Mouse (Mus musculus) olfactory bulb, adult 2 months (tissue): ENCODE results near the gene Dab2ip. TPM values are rescaled to one million over a fixed set of nuclear protein-coding genes. Genes with fewer than 3 reads are reported as not detected.

Experiments
- H3K27ac ChIP-seq: fragments of 200-500 bp; 2 replicates; pipeline ENCODE4 v1.5.1; 2012; ENCODE audit warnings: low read depth, low read length; ENCODE audit not compliant: insufficient read depth
- H3K4me1 ChIP-seq: fragments of 200-500 bp; 2 replicates; pipeline ENCODE4 v1.6.1; 2012; ENCODE audit warnings: low read length; ENCODE audit not compliant: control insufficient read depth, insufficient read depth
- H3K4me3 ChIP-seq: fragments of 200-500 bp; 2 replicates; pipeline ENCODE4 v1.5.1; 2012; ENCODE audit warnings: mild to moderate bottlenecking, low read depth, low read length, moderate library complexity; ENCODE audit not compliant: insufficient read depth
- CTCF ChIP-seq: fragments of 200-500 bp; IDR thresholded peaks from 2 replicates; pipeline ENCODE4 v1.5.1; 2012; ENCODE audit warnings: low read depth, mild to moderate bottlenecking, low read length, moderate library complexity; ENCODE audit not compliant: insufficient read depth
- POLR2A ChIP-seq: fragments of 200-500 bp; IDR thresholded peaks from 2 replicates; pipeline ENCODE4 v1.6.1; 2012; ENCODE audit warnings: mild to moderate bottlenecking, low read depth, low read length, moderate library complexity; ENCODE audit not compliant: insufficient read depth
- WGBS: fragments of 180-500 bp; shearing (Covaris S2); methylation state at CpG from one replicate; pipeline ENCODE4 v1.1.7; 2018; 5-methylcytosine and 5-hydroxymethylcytosine counted together
- polyA plus RNA-seq: library from polyadenylated mRNA; stranded (reverse); fragments of >200 nt; gene quantifications from 2 replicates; pipeline ENCODE4 v1.2.4, GENCODE M21; 2012; ENCODE audit warnings: low replicate concordance; ENCODE audit not compliant: missing spikeins, insufficient read depth, insufficient read length

Dab2ip gene
- polyA plus RNA-seq, 1 experiment, result not detected

DNA sequence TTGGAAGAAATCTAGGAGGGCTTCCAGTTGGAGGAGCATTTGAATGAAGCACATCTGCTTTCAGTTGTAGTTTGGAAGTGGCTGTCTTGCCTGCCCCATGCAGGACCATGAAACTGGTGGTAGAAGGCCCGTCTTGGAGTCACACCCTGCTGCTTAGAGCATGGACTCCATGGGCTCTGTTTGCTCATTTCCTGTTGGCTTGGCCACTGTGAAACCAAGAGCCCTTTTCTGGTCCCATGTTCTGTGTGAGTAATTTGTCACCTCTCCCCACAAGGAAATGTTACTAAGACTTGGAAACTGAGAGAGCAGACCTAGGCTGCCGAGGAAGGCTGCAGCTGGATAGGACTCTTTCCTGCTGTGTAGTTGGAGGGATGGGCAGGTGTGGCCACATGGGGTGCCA lies 131.8 kb downstream of the Dab2ip start:
- TF ChIP-seq CTCF (no peak), POLR2A (no peak)
- H3K4me3 ChIP-seq, result no peak overlapping the region
- no peak overlapping the region for H3K27ac ChIP-seq
- peaks cover 47% of the 10 kb centered on the region for H3K4me1 ChIP-seq
- WGBS, result 89% methylated on average over 2 of the region's 2 CpGs

DNA sequence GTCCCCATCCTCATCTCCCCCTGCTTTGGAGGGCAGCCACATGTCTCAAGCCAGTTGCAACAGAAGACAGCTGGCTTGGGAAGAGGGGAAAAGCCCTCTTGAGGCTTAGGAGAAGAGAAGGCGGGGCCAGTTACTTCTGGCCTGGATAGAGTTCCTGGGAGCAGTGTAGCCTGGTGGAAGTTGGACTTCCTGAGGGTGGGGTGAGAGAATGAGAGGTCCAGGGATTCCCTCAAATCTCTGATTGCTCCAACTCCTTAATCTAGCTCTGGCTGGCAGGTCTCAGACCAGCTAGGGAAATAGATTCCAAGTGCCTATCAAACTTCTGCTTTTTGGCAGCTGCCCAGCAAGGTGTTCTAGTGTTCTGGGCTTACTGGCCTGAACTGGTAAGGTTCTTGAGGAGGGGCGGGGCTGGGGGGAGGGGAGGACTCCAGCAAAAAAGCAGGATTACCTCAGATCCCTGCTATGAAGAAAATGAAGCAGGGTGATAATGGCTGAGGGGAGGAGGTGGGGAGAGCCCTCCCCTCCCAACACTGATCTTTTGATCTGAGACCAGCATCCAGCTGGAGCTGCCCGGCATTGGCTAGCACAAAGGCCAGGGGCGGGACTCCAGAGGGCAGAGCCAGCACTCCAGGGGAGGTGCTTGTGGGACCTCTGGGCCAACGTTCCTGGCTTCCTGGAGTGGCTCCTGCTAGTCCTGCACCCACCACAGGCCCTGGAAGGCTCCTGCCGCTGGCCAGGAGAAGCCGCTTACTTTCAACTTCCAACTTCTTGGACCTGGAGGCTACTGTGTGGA lies 133.4 kb downstream of the Dab2ip start:
- WGBS, result 54% methylated on average over 7 of the region's 7 CpGs
- no peak overlapping the region for H3K4me3 ChIP-seq
- peaks cover 43% of the 10 kb centered on the region for H3K4me1 ChIP-seq
- TF ChIP-seq POLR2A, result no peak
- no peak for TF ChIP-seq CTCF
- H3K27ac ChIP-seq, result no peak overlapping the region

DNA sequence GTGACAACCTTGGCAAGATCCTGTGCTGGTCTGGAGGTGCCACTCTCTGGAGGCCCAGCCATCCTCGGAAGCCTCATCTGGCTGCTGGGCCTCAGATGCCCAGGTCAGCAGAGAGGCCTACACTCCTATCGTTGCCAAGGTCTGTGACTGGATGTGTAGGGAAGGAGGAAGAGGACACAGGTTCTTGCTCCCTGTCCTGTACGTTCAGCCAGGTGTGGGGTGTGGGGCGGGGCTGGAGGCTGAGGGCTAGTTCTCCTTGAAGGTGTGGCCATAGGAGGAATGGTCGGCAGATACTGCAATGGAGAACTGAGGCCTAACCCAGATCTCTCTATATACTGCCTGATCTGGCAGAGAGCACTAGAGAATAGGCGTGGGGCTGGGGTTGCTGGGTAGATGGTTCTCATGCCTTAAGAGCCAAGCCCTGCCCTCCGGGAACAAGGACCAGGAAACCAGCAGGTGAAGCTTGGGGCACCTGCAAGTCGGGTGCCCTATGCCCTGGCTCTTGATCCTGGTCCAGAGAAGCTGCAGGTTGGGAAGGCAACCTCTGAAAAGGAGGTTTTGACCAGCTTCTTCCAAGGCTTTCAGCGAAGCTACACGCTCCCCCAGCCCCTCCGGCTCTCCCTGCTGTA lies 134.3 kb downstream of the Dab2ip start:
- Histone ChIP-seq H3K27ac (no peak overlapping the region), H3K4me1 (peaks cover 39% of the 10 kb centered on the region), H3K4me3 (no peak overlapping the region)
- WGBS, result 88% methylated on average over 11 of the region's 11 CpGs
- TF ChIP-seq POLR2A (no peak), CTCF (no peak)

DNA sequence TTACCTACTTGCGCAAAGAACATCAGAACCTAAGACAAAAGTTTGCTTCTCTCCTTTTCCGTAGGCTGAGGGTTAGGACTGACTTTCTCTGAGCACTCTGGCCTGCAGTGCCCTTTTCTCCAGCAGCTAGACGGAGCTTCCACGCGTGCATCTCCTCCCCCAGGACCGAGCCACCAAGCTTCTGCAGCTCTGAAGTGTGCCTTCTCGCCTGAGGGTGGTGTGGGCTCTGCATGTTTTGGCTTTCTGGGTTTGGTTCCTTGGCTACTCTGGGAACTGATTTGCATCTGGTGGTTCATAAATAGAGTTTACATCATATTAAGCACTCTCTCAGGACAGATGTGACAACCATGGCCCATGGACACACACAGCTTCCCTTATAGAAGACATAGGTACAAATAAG lies 135.0 kb downstream of the Dab2ip start:
- peaks cover 39% of the 10 kb centered on the region for H3K4me1 ChIP-seq
- TF ChIP-seq CTCF (no peak), POLR2A (no peak)
- H3K4me3 ChIP-seq, result no peak overlapping the region
- WGBS, result 80% methylated on average over 7 of the region's 7 CpGs
- no peak overlapping the region for H3K27ac ChIP-seq

DNA sequence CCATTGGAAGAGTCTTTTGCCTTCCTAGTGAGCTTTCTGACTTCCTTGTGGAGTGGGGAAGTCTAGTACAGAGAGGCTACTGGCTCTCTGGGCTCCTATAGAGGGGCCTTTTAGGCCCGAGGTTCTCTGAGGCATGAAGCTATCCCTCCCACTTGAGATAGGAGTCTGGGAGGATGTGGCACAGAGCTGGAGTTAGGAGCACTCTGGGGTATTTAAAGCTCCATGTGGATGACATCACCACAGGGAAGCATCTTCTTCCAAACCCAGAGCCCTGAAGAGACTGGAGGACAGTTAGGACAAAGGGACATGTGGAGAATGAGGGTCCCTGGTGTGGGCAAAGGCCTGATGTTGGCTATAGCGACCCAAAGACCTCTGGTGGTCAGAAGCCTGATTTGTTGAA lies 136.0 kb downstream of the Dab2ip start:
- WGBS, result 59% methylated on average over 2 of the region's 2 CpGs
- Histone ChIP-seq H3K4me3 (no peak overlapping the region), H3K27ac (no peak overlapping the region), H3K4me1 (peaks cover 32% of the 10 kb centered on the region)
- TF ChIP-seq POLR2A (no peak), CTCF (no peak)

GRCm38 (mm10) chr2:35696193-35696541 lies 138.1 kb downstream of the Dab2ip start:
- H3K4me3 ChIP-seq, result no peak overlapping the region
- WGBS, result 48% methylated on average over 7 of the region's 7 CpGs
- H3K27ac ChIP-seq, result no peak overlapping the region
- TF ChIP-seq POLR2A, result no peak
- no peak for TF ChIP-seq CTCF
- peaks cover 28% of the 10 kb centered on the region for H3K4me1 ChIP-seq

- Histone ChIP-seq H3K27ac (no peak overlapping the region), H3K4me1 (peaks cover 28% of the 10 kb centered on the region), H3K4me3 (no peak overlapping the region)
- 55% methylated on average over 3 of the region's 3 CpGs for WGBS
- no peak for TF ChIP-seq POLR2A
- TF ChIP-seq CTCF, result no peak
Observed at GRCm38 (mm10) chr2:35696542-35697391, 138.7 kb downstream of the Dab2ip start.

DNA sequence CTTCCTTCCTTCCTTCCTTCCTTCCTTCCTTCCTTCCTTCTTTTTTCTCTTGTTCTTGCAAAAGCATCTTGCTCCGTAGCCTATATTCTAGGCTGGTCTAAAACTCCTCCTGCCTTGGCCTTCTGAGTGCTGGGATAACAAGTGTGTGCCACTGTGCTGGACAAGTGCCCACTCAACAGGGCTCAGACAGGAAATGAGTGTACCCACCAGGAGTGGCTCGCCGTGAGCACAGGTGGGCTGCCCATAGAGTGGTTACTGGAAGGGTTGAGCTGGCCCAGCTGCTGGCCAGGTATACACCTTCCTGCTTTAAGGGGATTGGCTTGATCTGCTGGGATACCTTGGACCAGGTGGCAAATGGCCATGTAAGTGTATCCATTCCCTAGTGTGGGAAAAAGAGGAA lies 139.7 kb downstream of the Dab2ip start:
- no peak overlapping the region for H3K4me3 ChIP-seq
- no peak overlapping the region for H3K27ac ChIP-seq
- H3K4me1 ChIP-seq, result peaks cover 28% of the 10 kb centered on the region
- TF ChIP-seq POLR2A, result no peak
- no peak for TF ChIP-seq CTCF
- WGBS, result 81% methylated on average over 3 of the region's 3 CpGs

GRCm38 (mm10) chr2:35700966-35701365 lies 142.9 kb downstream of the Dab2ip start:
- Histone ChIP-seq H3K4me3 (no peak overlapping the region), H3K27ac (no peak overlapping the region), H3K4me1 (peaks cover 10% of the 10 kb centered on the region)
- TF ChIP-seq POLR2A, result no peak
- no peak for TF ChIP-seq CTCF
- WGBS, result 94% methylated on average over 2 of the region's 2 CpGs
